Mouse (Mus musculus) thymus, postnatal 14 days (tissue): ENCODE data around the gene Scfd1.
A peak's percentile ranks its signal among the peaks of the same experiment; 100 is the strongest.

Experiments used
- DNase-seq: peaks from one replicate; pipeline ENCODE4 v3.0.0; 2021

Gene Scfd1

DNA sequence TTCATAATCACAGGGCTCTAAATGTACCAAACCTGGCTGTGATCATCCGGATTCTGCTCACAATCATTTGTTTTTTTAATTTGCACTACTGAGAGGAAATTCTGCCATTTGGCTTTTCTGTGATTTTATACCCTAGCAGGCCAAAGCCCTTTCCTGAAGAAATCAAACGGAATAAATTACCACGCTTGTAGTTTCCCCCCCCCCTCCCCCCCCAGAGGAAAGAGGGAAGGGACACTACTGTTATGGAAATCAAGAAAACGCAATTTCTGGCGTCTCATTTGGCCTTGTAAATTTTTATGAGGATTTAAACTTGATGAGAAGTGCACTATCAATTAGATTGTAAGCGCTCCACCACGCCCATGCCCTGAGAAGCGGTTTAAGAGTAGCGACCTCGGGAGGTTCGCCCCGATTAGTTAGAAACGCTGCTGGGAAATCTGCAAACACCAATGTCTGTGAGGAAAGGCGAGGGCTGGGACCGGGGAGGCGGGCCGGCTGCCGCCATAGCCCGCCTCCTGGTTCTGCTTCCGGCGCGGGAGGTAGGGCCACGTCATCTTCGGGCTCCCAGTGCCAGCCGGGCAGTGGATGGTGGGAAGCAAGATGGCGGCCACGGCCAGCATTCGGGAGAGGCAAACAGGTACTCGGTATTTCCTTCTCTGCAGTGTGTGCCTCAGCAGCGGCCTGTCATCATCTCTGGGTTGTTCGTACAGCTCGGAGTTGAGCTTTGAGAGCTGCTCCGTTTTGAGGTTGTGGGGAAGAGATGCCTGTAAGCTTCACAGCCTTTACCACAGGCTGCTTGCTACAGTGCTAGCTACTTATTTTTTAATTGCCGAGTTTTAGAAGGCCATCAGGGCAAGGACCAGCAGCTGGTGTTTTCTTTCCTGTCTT, at the start of gene Scfd1:
TSS of gene Scfd1 (plus strand) at position 508 of the 885 bp plus-strand sequence.
- DNase-seq = peak; percentile 92

DNA sequence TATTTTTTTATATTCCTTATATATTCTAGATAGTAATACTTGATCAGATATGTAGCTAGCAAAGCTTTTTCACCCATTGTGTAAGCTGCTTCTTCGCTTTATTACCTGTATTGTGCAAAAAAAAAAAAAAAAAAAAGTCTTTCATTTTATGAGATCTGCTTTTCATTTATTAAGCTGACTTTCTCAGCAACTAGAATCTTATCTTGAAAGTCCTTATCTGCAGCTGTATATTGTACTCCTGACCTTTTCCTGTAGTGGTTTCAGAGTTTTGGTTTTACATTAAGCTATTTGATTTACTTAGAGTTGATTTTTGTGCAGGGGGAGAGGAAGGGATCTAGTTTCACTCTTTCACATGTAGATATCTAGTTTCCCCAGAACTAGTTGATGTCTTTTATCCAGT, 40.3 kb upstream of the Scfd1 start:
- DNase-seq = no peak

DNA sequence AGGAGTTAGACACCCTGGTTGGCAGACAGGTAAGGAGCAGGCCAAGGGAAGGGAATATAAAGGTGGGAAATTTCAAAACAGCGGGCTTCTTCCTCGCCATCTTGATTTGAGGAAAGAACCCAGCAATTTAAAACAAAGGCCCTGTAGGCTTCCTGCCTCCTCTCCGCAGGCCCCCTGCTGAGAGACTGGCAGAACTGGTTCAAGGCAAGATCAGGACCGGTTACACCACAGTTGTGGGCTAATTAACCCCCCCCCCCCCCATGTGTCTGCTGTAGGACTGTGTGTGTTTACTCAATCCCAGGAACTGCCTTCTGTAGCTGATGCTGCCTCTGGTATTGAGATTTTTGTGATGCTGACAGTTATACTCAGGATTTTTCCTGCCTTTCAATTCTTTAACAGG, 31.2 kb upstream of the Scfd1 start:
- DNase-seq = no peak

DNA sequence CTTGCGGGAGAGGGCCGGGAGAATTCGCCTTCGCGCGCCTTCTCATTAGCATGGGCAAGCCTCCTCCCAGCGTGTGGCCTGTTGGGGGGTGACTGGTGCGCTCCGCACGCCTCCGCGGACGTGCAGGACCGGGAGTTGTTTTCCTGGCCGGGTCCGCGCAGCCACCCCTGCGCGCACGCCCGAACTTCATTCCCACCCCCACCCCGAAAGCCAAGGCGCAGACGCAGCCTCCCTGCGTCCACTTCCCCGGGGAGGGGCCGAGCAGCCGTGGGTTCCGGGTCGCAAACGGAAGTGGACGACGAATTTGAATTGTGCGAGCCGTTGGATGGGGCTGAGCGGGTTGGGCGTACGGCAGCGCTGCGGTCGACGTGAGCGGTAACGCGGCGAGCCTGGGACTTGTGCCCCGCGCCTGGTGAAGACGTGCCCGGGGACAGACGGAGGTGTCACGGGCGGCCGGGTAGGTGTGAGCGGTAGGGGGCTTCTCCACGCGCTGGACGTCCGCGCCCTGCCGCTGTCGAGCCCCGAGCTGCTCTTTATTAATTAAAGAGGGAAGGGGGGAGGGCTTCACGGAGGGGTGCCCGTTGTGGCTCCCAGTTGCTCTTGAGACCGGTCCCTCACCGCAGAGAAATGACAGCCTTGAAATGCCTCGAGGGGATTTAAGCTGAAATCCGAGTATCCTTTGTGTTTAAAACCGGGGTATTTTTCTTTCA, 29.2 kb upstream of the Scfd1 start, which contains the start of gene G2e3:
TSS of gene G2e3 (plus strand) at position 74 of the 710 bp plus-strand sequence.
- DNase-seq = peak; percentile 87

DNA sequence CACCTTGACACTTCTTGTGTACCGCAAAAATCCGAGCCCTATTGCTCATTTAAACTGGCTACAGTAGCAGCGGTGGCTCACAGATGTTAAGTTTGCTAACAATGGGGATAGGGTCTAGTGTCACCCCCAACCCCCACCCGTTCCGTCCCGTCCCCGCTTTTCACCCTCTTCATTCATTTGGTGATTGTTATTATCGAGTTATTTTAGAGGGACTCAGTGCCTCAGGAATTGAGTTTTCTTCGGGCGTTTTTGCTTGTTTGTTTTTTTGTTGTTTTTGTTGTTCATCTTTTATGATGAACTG, 28.7 kb upstream of the Scfd1 start:
- DNase-seq = peak; percentile 32

DNA sequence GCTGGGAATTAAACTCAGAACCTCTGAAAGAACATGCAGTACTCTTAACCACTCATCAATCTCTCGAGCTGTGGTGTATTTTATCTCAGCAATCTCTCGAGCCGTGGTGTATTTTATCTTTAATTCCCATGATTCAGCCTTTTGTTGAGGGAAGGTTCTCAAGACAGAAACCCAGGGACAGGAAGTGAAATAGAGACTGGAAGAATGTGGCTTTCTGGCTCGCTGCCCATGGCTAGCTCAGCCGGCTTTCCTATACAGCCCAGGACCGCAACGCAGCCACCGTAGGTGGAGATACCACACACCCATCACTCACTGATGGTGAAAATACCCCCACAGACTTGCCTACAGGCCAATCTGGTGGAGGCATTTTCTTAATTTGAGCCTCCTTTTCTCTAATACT, 22.0 kb upstream of the Scfd1 start:
- DNase-seq = no peak

DNA sequence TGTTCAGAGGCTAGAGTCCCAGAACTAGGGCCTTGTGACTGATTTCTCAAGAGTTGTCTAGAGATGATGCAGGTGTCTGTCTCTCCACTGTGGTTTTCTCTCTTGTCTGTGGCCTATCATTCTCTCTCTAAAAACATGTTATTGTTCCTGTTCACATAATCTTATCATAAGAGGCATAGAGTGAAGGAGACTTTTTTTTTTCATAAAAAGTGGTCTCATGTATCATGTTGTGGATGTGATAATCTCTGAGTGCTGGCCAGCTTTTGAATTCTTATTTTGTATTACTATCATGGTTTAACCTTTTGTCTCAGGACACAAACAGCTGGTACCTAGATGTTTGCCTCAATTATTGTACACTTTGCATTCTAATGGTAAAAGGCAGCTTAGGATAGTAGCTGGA, 16.0 kb upstream of the Scfd1 start:
- DNase-seq = no peak

DNA sequence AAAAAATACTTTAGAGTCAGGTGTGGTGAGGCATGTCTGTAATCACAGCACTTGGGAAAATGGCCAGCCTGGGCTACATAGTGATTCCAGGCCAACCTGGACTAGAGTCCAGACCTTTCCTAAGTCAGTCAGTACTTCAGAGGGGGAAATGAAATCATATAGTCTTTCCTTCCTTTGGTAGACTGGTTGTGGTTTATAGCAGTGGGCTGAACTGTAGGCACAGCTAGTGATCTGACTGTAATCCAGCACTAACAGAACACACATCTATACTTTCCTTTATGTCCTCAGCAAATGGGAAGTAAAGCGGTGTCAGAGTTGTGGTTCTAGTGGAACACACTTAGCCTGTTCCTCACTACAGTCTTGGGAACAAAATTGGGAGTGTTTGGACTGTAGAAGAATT, 14.4 kb upstream of the Scfd1 start:
- no peak for DNase-seq

DNA sequence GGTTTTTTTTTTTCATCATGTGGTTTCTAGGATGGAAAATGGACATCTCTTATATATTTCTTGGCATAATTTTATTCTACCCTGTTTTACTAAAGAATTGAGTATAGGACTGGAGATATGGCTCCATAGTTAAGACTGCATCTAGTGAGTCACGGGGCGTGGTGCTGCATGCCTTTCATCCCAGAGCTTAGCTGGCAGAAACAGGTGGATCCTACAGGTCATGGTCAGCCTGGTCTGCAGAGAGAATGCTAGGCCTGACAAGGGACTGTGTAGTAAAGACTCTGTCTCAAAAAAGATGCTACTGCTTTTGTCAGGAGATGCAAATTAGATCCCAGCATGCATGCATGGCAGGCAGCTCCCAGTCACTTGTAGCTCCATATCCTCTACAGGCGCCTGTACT, 8.8 kb upstream of the Scfd1 start:
- DNase-seq = no peak

DNA sequence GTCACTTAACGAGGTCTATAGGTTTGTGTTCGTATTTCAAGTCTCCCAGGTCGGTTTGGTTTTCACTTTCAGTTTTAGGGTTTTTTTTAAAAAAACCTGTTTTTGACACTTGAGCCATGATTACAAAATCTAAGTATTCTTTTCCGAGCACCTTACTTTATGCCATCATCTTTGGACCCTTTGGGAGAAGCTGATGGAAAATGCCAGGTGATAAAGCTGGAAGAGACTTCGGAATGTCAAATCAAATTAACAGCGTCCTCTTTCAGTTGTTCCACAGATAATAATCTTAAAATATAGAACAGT, 529 bp downstream of the Scfd1 start:
- no peak for DNase-seq

DNA sequence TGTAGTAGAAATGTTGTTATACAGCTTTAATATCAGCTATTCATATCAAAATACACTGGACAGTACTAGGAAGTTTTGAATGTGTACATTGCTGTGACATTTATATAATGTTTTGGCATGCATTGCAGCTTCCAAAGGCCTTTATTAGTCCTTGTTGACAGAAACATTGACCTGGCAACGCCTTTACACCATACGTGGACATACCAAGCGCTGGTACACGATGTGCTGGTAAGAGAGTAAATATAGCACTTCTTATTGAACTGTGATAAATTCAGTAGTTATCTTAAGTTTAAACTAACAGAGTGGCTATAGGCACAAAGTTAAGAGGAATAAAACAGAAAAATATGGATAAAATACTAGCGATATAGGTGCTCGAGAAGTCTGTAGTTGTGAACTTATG, 22.6 kb downstream of the Scfd1 start:
- DNase-seq = no peak

DNA sequence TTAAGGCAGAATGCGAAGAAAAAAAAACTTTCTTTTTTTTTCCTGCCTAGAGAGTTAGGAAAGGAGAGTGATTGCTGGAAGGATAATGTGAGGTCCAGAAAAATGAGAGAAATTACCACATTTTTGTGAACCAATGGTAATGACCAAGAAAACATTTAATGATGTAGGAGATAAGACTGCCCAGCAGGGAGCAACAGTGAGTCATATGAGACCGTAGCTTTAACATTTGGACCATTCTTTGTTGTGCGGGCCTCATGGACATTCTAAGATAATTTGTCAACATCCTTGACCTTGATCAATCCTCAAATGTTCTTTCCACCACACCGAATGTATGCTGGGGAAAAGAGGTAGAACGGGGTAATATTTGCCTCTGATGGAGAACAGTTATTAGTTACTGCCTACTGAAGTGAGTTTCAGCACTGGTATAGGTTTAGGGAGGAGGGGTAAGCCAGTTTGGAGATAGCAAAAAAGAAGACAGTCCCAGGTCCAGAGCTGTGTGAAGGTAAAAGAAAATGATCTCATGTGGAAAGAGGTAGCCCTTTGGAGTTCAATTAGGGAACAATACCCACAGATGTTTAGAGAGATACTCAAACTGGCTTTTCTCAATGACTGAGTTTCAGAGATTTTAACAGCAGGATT, 24.9 kb downstream of the Scfd1 start:
- DNase-seq = no peak

DNA sequence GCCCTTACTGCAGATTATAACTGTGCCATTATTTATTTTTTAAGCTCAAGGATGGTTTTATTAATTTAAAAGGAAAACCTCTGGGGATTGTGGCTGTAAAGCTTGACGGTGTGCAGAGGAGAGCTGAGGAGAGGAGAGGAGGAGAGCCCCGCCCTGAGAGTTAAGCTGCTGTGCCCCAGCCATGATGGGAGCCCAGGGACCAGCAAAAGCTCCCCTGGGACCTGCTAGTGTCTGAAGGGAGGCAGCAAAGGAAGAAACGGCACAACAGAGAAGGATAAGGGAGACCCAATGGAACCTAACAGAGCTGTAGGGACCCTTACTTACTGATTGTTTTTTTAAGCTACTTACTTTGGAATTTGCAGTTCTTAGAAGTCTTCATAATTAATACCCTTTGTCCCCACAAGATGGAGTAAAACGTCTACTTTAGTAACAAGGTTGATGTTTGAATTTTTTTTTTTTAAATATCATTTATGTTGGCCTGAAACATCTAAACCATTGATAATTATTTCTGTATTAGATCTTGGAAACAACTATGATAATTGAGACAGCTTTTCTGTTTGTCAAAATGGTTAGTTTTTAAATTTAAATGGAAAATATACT, 26.8 kb downstream of the Scfd1 start:
- DNase-seq = no peak

DNA sequence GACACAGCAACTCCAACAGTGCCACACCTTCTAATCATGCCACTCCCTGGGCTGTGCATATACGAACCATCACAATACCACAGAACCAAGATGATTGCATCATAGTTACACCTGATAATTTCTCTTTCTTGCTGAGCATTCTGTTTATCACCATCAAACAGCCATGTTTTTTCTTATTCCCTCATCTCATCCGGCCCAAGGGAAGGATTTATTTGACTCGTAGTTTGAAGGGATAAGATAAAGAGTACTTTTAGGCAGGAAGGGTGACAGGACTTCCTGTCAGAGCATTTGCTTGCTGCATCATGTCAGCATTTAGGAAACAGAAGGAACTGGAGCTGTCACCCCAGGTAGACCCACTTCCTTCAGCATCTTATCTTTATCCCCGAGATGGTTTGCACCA, 34.1 kb downstream of the Scfd1 start:
- DNase-seq = no peak

DNA sequence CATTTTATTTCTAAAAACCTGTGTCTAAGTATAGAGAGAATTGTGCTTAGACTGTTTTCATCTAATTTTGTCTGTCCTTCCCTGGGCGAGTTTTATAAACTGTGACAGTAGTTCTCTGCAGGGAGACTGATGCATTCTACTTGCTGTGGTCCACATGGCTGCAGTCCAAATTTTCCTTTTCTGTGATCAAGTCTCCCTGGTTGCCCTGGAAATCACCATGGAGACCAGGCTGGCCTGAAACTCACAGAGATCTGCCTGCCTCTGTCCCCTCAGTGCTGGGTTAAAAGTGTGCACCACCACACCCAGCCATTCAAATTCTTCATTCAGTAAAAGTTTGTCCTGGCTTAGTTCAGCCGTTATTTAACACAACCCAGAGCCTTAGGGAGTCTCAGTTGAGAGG, 60.2 kb downstream of the Scfd1 start:
- DNase-seq = no peak

DNA sequence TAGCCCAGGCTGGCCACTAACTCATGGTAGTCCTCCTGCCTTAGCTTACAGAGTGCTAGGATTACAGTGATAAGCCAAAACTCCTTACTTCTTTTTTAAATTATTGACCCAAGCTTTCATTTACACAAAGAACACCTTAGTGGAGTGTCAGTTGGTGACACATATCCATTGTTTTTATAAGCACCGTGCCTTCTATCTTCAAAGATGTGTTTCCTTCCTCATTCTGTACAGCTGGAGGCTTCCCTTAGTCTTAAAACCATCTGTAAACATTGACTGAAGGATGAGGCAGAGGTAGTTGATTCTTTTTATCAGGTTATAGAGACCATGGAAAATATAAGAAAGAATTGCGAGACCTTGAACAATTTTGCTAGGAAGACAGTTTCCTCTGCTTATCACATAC, 61.0 kb downstream of the Scfd1 start:
- no peak for DNase-seq

DNA sequence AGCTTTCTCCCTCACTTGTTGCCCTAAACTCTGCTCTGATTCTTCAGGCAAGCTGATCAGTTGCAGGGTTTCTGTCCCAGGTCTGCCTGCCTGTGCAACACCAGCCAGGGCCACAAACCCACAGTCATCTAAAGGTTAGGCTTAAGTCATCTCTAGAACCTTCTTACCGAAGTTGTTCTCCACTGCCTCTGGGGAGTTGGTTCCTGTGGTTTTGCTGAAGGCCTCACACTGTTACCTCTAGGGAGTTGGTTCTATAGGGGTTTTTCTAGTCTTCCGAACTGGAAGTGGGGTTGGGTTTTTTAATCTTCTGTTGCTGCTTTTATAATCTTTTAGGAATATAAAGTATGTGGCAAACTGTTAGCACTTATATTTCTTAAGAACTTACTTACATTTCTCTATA, 72.0 kb downstream of the Scfd1 start:
- no peak for DNase-seq

DNA sequence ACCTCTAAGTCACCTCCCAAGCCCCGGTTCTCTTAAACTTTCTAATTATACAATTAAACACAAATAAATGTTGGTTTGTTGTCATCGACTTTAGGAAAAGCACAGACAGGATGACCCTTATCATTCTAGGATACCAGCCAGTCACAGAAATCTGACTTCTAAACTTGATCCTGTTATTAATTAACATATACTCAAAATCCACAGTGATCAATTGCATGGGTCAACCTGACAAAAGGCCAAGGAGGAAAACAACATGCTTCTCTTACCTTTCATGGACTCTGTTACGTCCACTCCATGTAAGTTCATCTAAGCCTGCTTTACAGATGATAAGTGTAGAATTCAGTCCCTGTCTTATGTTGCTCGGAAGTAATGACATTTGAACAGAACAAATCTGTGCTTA, 93.6 kb downstream of the Scfd1 start:
- DNase-seq = no peak

DNA sequence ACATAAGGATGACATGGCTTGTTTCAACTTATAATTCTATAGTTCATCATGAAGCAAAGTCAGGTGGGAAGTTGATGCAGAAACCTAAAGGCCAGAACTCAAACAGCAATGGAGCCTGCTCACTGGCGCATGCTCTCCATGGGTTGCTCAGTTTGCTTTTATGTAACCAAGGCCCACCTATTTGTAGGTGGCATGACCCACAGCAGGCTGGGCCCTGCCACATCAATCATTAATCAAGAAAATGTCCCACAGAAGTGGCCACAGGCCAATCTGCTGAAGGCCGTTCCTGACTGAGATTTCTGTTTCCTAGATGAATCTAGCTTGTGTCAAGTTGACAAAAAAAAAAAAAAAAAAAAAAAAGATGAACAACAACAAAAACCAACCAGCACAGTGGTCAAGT, 103.9 kb downstream of the Scfd1 start:
- DNase-seq = no peak

DNA sequence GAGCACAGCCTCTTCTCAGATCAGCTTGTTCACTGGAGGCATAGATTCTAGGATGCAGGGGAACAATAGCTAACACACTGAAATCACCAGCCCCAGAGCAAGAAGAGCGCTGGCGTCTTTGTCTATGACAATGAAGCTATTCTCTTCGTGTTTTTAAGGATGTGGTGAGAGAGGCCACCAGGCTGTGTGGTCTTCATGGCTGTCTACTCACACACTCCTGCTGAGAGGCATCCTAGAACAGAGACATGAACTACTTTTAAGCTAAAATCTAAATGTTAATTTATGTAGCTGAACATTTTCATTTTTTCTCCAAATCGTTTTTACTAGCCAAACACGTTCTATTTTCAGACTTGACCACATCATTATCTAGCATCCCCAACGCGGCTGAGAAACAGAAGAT, 114.7 kb downstream of the Scfd1 start:
- no peak for DNase-seq

DNA sequence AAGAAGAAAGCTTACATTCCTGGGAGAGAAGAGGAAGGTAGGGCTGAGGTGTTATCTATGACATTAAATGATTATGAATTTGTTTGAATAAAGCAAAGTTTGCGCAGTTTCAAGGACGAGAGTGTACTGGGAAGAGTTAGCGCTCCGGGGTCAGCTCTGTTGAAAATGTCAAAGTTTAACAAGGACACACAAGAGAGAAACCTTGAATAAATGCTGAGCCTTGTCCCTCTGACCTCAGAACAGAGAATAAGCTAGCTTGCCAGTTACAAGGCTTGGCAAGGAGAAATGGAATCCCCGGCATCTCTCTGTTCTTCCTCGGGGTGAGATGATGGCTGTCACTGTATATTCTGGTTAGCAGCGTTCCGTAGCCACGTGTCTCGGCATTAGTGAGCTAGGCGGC, 116.2 kb downstream of the Scfd1 start:
- no peak for DNase-seq

DNA sequence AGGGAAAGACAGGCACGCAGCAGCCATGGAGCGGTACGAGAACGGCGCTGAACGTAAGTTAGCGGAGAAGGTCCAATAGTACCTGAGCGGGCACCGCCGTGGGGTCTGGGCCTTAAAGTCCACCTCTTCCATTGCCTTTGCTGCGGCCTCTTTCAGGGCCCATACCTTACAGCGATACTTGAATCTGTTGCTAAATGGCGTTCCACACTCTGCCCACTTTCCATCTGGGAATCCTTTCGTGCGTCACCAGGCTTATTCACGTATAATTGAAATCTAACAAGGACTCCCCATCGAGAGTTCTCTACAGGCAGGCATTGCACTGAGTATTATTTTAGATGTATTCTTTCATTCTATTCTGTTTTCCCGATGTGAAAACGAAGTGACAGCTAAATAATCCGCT, 117.3 kb downstream of the Scfd1 start:
- no peak for DNase-seq
